Mouse (Mus musculus) liver, postnatal 0 days (tissue): Measurements from ENCODE around the gene Gse1.

Source experiments
- CTCF ChIP-seq: sonication (generic); IDR thresholded peaks from 2 replicates; pipeline ENCODE4 v1.5.1; 2016; ENCODE audit warnings: antibody characterized with exemption, low read depth
- EP300 ChIP-seq: IDR thresholded peaks from 2 replicates; pipeline ENCODE4 v1.6.1; 2016; ENCODE audit warnings: antibody characterized with exemption, low read depth, mild to moderate bottlenecking

DNA sequence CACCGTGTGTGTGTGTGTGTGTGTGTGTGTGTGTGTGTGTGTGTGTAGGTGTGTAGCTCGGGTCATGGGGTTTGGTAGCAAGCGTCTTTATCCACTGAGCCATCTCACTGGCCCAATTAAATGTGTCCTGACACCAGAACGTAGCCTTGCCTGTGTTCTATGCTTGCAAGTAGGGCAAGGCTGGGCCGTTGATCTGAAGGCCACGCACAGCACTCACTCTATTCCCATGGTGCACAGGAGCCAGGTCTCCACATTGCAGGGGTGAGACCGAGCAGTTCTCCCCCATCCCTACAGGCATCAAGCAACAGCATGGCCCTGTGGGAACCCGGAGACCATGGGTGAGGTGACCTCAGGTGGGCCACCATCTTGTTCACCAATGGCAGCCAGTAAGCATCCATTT lies 194.0 kb downstream of the Gse1 start:
- TF ChIP-seq EP300 (no peak), CTCF (no peak)
